Mouse (Mus musculus) cortical plate, adult 2 months (tissue): ENCODE measurements at regions not wholly inside any gene's neighbourhood (a gene's known extent, or its start where the extent isn't known, plus 50 kb on each side); places are given as distances from the start of the nearest gene placed in this dataset.

ENCODE experiments used
- H3K27ac ChIP-seq: fragments of 200-500 bp; 2 replicates; pipeline ENCODE4 v1.5.1; 2012; ENCODE audit warnings: low read length, control low read depth, inconsistent platforms; ENCODE audit not compliant: insufficient read depth
- H3K4me1 ChIP-seq: fragments of 200-500 bp; 2 replicates; pipeline ENCODE4 v1.6.1; 2011; ENCODE audit warnings: low read length; ENCODE audit not compliant: control insufficient read depth, insufficient read depth
- H3K4me3 ChIP-seq: fragments of 200-500 bp; 2 replicates; pipeline ENCODE4 v1.5.1; 2011; ENCODE audit warnings: mild to moderate bottlenecking, low read length, control low read depth; ENCODE audit not compliant: insufficient read depth
- CTCF ChIP-seq: fragments of 200-500 bp; IDR thresholded peaks from 2 replicates; pipeline ENCODE4 v1.5.1; 2011; ENCODE audit warnings: mild to moderate bottlenecking, control low read depth, low read length; ENCODE audit not compliant: insufficient read depth; ENCODE audit errors: extremely low read depth
- POLR2A ChIP-seq: fragments of 200-500 bp; IDR thresholded peaks from 2 replicates; pipeline ENCODE4 v1.6.1; 2011; ENCODE audit warnings: mild to moderate bottlenecking, low read length, control low read depth; ENCODE audit not compliant: insufficient read depth; ENCODE audit errors: extremely low read depth

DNA sequence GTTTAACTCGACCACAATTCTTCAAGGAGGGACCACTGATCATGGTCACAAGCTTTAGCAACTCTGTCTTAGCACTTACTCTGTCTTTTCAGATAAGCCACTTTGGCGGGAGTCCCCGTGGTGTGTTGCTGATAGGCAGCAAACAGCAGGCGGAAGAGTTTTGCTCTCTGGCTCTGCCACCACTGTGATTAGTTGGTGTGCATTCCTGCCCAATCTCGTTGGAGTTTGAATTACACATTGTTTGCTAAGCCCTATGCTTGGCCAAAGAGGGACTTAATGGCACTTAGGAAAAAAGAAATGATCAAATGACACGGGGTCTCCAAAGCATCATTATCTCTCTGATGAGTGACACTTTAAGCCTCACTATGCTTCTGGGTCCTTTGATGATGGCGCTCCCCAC is 73.3 kb upstream of the Frem2 start:
- Histone ChIP-seq H3K4me3 (no peak overlapping the region), H3K27ac (no peak overlapping the region), H3K4me1 (no peaks in the 10 kb centered on the region)
- TF ChIP-seq POLR2A: no peak
- TF ChIP-seq CTCF: no peak

DNA sequence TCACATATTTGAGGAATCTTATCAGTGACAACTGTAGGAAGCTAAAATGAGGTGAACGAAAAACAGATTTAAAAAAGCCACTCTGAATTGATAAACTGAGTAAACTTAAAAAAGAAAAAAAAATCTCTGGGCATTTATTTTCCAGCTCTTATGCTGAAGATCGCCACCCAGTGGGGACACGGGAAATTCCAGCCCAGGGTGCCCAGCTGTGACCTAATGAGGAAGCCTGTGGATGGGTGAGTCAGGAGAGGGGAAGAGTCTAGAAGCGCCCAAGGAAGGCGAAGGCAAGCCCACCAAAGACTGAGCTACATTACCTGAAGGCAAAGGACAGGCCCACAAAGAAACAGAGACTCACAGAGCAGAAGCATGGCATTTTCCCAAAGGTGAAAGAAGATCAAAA is 72.7 kb upstream of the Frem2 start:
- TF ChIP-seq CTCF: peak; percentile 57
- TF ChIP-seq POLR2A: no peak
- Histone ChIP-seq H3K4me3 (no peak overlapping the region), H3K4me1 (no peaks in the 10 kb centered on the region), H3K27ac (no peak overlapping the region)

DNA sequence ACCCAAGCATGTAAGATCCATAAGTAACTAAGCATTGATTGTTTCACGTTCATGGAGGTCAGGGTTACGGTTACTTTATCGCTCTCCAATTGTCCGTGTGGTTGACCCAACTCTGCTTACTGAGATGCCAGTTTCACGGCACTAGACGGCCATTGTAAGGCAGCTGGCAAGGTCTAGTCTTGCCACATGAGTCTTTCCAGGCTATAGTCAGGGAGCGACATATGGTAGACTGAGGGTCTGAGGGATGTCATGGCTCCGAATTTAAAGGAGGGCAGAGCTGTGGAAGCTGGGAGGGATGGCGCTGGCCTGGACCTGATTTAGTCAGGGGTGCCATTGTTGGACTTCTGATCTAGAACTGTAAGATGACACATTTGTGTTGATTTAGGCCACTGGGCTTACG is 72.0 kb upstream of the Frem2 start:
- no peak overlapping the region for H3K27ac ChIP-seq
- H3K4me3 ChIP-seq: no peak overlapping the region
- TF ChIP-seq POLR2A (no peak), CTCF (no peak)
- H3K4me1 ChIP-seq: no peaks in the 10 kb centered on the region

- Histone ChIP-seq H3K4me1 (no peaks in the 10 kb centered on the region), H3K4me3 (no peak overlapping the region), H3K27ac (no peak overlapping the region)
- TF ChIP-seq POLR2A: no peak
- no peak for TF ChIP-seq CTCF
Measured at GRCm38 (mm10) chr3:53727737-53728136, 70.6 kb upstream of the Frem2 start.

DNA sequence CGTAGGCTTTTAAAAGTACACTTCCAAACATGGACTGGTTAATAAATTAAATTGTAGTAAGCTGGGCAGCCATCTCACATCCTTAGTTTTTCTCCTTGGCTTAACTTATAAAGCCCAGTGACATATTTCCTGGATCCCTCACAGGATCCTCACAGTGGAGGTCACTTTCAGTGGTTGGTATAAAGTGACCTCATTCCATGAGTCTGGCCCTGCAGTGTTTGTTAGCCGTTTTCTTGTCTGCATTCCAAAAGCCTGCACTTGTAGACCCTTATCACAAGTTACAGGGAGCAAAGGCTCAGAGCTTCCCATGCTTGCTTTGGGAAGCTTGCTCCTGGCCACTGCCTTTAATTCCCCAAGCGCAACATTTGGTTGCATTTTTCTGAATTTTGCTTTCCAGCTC is 49.9 kb upstream of the Frem2 start:
- TF ChIP-seq CTCF: no peak
- no peak for TF ChIP-seq POLR2A
- Histone ChIP-seq H3K4me1 (no peaks in the 10 kb centered on the region), H3K4me3 (no peak overlapping the region), H3K27ac (no peak overlapping the region)
